Mouse (Mus musculus) midbrain, embryonic 11.5 days (tissue): ENCODE measurements at regions not wholly inside any gene's neighbourhood (a gene's known extent, or its start where the extent isn't known, plus 50 kb on each side); places are given as distances from the start of the nearest gene placed in this dataset.

Experiments used
- ATAC-seq: fragments of 200-750 bp; cut with Nextera tagmentation; 2 replicates; pipeline ENCODE4 v1.8.0; 2017; ENCODE audit warnings: moderate TSS enrichment, moderate library complexity; ENCODE audit not compliant: low FRiP score
- DNase-seq: peaks from one replicate; pipeline ENCODE4 v3.0.0; 2015; ENCODE audit warnings: low spot score; ENCODE audit errors: missing footprints
- H3K27ac ChIP-seq: fragments of 300-500 bp; sonication (generic); 2 replicates; pipeline ENCODE4 v1.5.1; 2014; ENCODE audit warnings: low read depth, low read length
- H3K27me3 ChIP-seq: fragments of 300-500 bp; sonication (generic); 2 replicates; pipeline ENCODE4 v1.6.1; 2014; ENCODE audit warnings: mild to moderate bottlenecking, low read length, moderate library complexity, mixed read lengths; ENCODE audit not compliant: control insufficient read depth, insufficient read depth
- H3K36me3 ChIP-seq: fragments of 300-500 bp; sonication (generic); 2 replicates; pipeline ENCODE4 v1.6.1; 2014; ENCODE audit warnings: mild to moderate bottlenecking, low read length, moderate library complexity, mixed read lengths; ENCODE audit not compliant: control insufficient read depth, insufficient read depth
- H3K4me1 ChIP-seq: fragments of 300-500 bp; sonication (generic); 2 replicates; pipeline ENCODE4 v1.6.1; 2014; ENCODE audit warnings: low read length; ENCODE audit not compliant: control insufficient read depth, insufficient read depth
- H3K4me2 ChIP-seq: fragments of 300-500 bp; sonication (generic); 2 replicates; pipeline ENCODE4 v1.6.1; 2014; ENCODE audit warnings: mild to moderate bottlenecking, moderate library complexity
- H3K4me3 ChIP-seq: fragments of 300-500 bp; sonication (generic); 2 replicates; pipeline ENCODE4 v1.5.1; 2014; ENCODE audit warnings: low read depth, low read length
- H3K9ac ChIP-seq: fragments of 300-500 bp; sonication (generic); 2 replicates; pipeline ENCODE4 v1.6.1; 2014; ENCODE audit warnings: low read length
- H3K9me3 ChIP-seq: fragments of 300-500 bp; sonication (generic); 2 replicates; pipeline ENCODE4 v1.6.1; 2016; ENCODE audit warnings: low read length; ENCODE audit not compliant: control insufficient read depth
- WGBS: fragments of 180-500 bp; shearing (Covaris S2); extraction: QIAGEN DNeasy Blood & Tissue Kit; methylation state at CpG from one replicate; pipeline ENCODE4 v1.1.7; 2014; 5-methylcytosine and 5-hydroxymethylcytosine counted together

DNA sequence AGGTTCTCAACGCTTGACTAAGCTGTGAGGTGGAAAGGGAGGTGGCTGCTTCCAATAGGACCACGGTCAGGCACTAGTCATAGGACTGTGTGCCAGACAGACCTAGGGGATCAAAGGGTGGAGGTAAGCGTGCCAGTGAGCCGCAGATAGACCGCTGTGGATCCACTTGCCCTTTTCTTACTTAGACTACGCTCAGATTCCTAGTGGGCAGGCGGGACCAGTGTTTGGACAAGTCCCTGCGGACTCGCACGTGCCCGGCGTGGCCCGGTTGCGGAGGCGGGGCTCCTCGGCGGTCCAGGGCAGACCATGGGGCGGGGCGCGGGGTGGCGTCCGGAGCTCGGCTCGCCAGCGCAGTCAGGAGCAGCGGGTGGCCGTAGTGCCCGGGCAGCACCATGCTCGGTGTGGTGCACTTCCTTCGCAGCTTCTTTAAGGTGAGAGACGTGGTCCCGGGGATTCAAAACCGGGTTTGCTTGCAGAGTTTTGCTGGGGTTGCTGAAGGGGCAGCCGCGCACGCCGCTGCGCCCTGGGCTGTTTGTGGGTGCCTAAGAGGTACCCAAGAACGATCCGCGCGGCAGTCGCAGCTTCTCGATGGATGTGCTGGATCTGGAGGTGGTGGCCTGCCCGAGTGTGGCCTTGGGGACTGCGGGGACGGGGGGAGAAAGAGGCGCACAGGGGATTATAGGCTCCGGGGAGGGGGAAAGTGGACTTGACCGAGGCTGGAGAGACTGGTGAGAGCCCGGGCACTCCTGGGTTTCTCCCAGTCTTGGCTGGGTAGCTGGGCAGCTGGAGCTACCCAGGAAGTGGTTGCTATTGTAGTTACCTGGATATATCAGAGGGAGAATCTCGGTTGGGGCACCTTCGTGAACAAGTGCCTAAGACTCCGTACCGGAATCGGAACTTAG lies 98.6 kb downstream of the Amer3 start:
- Histone ChIP-seq H3K27ac (no peak overlapping the region), H3K9ac (peak overlapping the region; percentile 60), H3K4me3 (peak overlapping the region; percentile 47), H3K27me3 (peaks cover 33% of the 10 kb centered on the region), H3K4me1 (peaks cover 13% of the 10 kb centered on the region), H3K4me2 (peak overlapping the region; percentile 93), H3K36me3 (no peaks in the 10 kb centered on the region), H3K9me3 (no peaks in the 10 kb centered on the region)
- DNase-seq: peak; percentile 93
- ATAC-seq: peak; percentile 78
- WGBS: 1% methylated on average over 56 of the region's 56 CpGs

GRCm38 (mm10) chr1:34678734-34679068 lies 99.2 kb downstream of the Amer3 start:
- ATAC-seq (no peak), DNase-seq (no peak)
- H3K9ac ChIP-seq: peak overlapping the region; percentile 60; the same call in 1 of the 2 replicates
- 5% methylated on average over 9 of the region's 9 CpGs for WGBS
- no peaks in the 10 kb centered on the region for H3K9me3 ChIP-seq
- H3K4me1 ChIP-seq: peaks cover 13% of the 10 kb centered on the region
- H3K27me3 ChIP-seq: peaks cover 33% of the 10 kb centered on the region
- no peaks in the 10 kb centered on the region for H3K36me3 ChIP-seq
- H3K27ac ChIP-seq: no peak overlapping the region
- H3K4me2 ChIP-seq: peak overlapping the region; percentile 93
- peak overlapping the region; percentile 47 for H3K4me3 ChIP-seq

DNA sequence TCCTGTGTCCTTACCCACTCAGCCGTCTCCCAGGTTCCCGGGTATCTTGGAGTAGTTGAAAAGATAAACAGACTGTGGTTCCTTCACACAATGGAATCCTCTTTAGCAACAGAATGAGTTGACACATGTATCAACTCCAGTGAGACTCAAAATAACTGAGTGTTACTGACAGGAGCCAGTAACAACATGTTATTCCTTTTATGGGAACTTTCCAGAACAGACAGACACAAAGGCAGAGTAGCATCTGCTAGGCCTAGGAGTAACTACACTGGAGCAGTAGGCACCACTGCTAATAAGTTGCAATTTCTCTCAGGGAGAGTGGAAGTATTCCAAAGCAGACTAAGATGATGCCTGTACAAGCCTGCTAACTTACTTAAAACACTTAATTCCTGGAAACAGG lies 107.1 kb downstream of the Amer3 start:
- H3K27me3 ChIP-seq: no peaks in the 10 kb centered on the region
- no peak for ATAC-seq
- H3K36me3 ChIP-seq: no peaks in the 10 kb centered on the region
- H3K9ac ChIP-seq: no peak overlapping the region
- DNase-seq: no peak
- H3K4me2 ChIP-seq: no peak overlapping the region
- H3K4me1 ChIP-seq: no peaks in the 10 kb centered on the region
- WGBS: 77% methylated on average over 2 of the region's 2 CpGs
- H3K9me3 ChIP-seq: no peaks in the 10 kb centered on the region
- H3K27ac ChIP-seq: no peak overlapping the region
- H3K4me3 ChIP-seq: no peak overlapping the region

- no peak overlapping the region for H3K4me3 ChIP-seq
- ATAC-seq (no peak), DNase-seq (no peak)
- H3K4me2 ChIP-seq: no peak overlapping the region
- H3K4me1 ChIP-seq: no peaks in the 10 kb centered on the region
- no peaks in the 10 kb centered on the region for H3K9me3 ChIP-seq
- no peaks in the 10 kb centered on the region for H3K27me3 ChIP-seq
- 77% methylated on average over 4 of the region's 4 CpGs for WGBS
- H3K9ac ChIP-seq: no peak overlapping the region
- no peaks in the 10 kb centered on the region for H3K36me3 ChIP-seq
- no peak overlapping the region for H3K27ac ChIP-seq
Measured at GRCm38 (mm10) chr1:34696533-34696932, 117.1 kb downstream of the Amer3 start.

- Histone ChIP-seq H3K4me3 (no peak overlapping the region), H3K9me3 (no peaks in the 10 kb centered on the region), H3K36me3 (no peaks in the 10 kb centered on the region), H3K27ac (no peak overlapping the region), H3K9ac (no peak overlapping the region), H3K4me1 (no peaks in the 10 kb centered on the region), H3K27me3 (no peaks in the 10 kb centered on the region), H3K4me2 (no peak overlapping the region)
- ATAC-seq (peak; percentile 64; the same call in 1 of the 2 replicates), DNase-seq (peak; percentile 92)
- WGBS: 52% methylated on average over 17 of the region's 17 CpGs
Measured at GRCm38 (mm10) chr1:34700237-34701030, 121.0 kb downstream of the Amer3 start.

DNA sequence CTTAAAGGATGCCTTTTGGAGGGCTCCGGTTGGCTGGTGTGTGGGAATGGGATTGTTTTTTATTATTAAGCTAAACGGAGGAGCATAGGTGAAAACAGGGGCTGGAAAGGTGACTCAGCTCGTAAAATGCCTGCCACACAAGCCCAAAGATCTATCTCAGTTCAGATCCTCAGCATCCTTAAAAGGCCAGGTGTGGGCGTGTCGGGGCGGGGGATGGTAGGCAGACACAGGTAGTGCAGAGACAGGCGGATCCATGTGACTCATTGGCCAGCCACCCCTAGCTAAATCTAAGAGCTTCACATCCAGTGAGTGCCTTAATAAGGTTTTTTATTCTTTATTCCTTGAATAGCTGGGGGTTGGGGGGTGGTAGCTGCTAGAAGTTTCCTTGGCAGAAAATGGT lies 122.0 kb downstream of the Amer3 start:
- ATAC-seq: no peak
- Histone ChIP-seq H3K4me2 (no peak overlapping the region), H3K9me3 (no peaks in the 10 kb centered on the region), H3K9ac (no peak overlapping the region), H3K4me3 (no peak overlapping the region), H3K36me3 (no peaks in the 10 kb centered on the region), H3K27ac (no peak overlapping the region), H3K4me1 (no peaks in the 10 kb centered on the region), H3K27me3 (no peaks in the 10 kb centered on the region)
- 84% methylated on average over 7 of the region's 7 CpGs for WGBS
- no peak for DNase-seq

DNA sequence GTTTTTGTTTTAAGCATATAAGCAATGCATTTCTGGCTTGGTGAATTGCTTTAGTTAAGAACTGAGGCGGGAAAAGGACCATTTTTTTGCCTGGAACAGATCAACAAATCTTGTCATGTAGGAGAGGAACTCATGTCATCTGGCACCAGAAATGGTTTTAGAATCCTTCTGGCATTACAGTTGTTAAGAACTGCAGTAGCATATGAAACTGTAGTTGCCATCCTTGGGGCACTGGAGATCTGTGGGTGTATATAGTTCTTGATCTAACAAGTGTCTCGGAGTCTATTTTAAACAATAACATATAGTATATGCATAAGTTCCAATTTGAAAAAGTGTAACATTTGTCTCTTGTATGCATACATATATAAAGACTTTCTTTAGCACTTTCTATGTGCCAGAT lies 129.6 kb downstream of the Amer3 start:
- no peaks in the 10 kb centered on the region for H3K9me3 ChIP-seq

DNA sequence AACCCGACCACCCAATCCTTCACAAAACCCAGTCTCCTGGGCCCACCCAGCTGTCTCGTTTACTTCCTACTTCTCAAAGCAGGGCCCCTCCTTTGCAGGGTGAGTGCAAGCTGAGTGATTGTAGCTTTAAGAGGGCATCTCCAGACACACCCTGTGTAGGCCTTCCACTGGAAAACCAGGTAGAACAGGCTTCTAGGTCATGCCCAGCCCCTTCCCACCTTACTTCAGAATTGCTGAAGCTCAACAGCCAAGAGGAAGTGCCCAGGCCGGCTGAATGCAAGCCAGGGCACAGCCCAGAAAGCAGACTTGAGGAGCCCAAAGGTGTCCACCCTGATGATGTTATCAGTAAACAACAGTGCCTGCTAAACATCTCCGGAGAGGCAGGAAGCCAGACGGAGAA lies 120.2 kb downstream of the Fam168b start:
- 80% methylated on average over 5 of the region's 5 CpGs for WGBS
- DNase-seq (no peak), ATAC-seq (no peak)
- Histone ChIP-seq H3K9me3 (no peaks in the 10 kb centered on the region), H3K36me3 (no peaks in the 10 kb centered on the region), H3K4me1 (no peaks in the 10 kb centered on the region), H3K9ac (no peak overlapping the region), H3K27ac (no peak overlapping the region), H3K4me3 (no peak overlapping the region), H3K4me2 (no peak overlapping the region), H3K27me3 (no peaks in the 10 kb centered on the region)

More for the DNA sequence above, 129.6 kb downstream of the Amer3 start:
- Histone ChIP-seq H3K27me3 (no peaks in the 10 kb centered on the region), H3K27ac (no peak overlapping the region), H3K9ac (no peak overlapping the region), H3K4me3 (no peak overlapping the region), H3K4me2 (no peak overlapping the region), H3K36me3 (no peaks in the 10 kb centered on the region), H3K4me1 (no peaks in the 10 kb centered on the region)
- no peak for DNase-seq
- ATAC-seq: no peak
- WGBS: 82% methylated on average over 2 of the region's 2 CpGs

- Histone ChIP-seq H3K4me3 (no peak overlapping the region), H3K27me3 (no peaks in the 10 kb centered on the region), H3K27ac (no peak overlapping the region), H3K36me3 (no peaks in the 10 kb centered on the region), H3K4me1 (no peaks in the 10 kb centered on the region), H3K4me2 (no peak overlapping the region), H3K9ac (no peak overlapping the region), H3K9me3 (no peaks in the 10 kb centered on the region)
- ATAC-seq (no peak), DNase-seq (peak; percentile 56)
- WGBS: 82% methylated on average over 7 of the region's 7 CpGs
Measured at GRCm38 (mm10) chr1:34732156-34732555, 110.7 kb downstream of the Fam168b start.
